Mouse (Mus musculus): ENCODE data around the gene Nln.

Gene Nln

GRCm38 (mm10) chr13:104042738-104043137, 66.7 kb downstream of the Nln start:
- no peak for DNase-seq (ENCODE audit: low spot score)

- no peak for DNase-seq (ENCODE audit: low spot score)
These were observed 67.9 kb downstream of the Nln start for GRCm38 (mm10) chr13:104041481-104041880.

GRCm38 (mm10) chr13:104040950-104041349, 68.5 kb downstream of the Nln start:
- DNase-seq (ENCODE audit: low spot score): no peak

DNA sequence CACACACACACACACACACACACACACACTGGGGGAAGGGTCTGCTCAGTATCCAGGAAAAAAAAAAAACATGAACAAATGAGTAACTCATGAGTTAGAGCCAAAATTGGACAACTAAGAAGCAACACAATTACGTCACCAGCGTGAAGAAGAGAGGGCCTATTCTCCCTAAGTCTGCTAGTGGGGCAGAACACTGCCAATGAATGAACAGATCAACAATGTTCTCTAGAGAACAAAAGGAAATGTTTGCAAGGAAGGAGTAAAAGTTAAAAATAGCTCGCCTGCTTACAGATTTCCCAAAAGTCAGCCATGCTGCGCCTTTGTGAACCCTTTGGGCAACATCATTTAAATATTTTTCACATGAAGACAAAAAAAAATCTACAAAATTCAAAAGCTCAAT, 69.6 kb downstream of the Nln start:
- DNase-seq (ENCODE audit: low spot score): no peak

GRCm38 (mm10) chr13:104038891-104039290, 70.5 kb downstream of the Nln start:
- no peak for DNase-seq (ENCODE audit: low spot score)

GRCm38 (mm10) chr13:104038358-104038757, 71.1 kb downstream of the Nln start:
- no peak for DNase-seq (ENCODE audit: low spot score)

- DNase-seq (ENCODE audit: low spot score): no peak
These were observed 71.7 kb downstream of the Nln start for GRCm38 (mm10) chr13:104037531-104038290.

GRCm38 (mm10) chr13:104036494-104037290, 72.7 kb downstream of the Nln start:
- DNase-seq (ENCODE audit: low spot score): no peak

DNA sequence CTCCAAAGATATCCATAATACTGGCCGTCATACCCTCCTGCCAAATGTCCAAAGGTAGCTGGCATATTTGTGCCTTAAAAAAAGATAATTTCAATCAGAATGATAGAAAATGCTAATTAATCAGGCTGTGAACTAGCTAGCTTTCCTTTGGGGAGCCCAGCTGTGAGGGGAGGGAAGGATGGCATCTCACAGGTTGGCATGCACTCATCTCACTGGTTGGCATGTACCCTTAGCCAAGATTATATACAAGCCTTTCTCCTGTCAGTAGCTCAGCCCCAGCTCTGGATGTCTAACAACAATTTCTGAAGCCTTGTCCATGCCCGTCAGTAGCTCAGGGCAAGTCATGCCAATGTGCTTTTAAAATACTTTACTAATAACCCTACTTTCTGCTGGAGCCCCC, 73.8 kb downstream of the Nln start:
- no peak for DNase-seq (ENCODE audit: low spot score)

DNA sequence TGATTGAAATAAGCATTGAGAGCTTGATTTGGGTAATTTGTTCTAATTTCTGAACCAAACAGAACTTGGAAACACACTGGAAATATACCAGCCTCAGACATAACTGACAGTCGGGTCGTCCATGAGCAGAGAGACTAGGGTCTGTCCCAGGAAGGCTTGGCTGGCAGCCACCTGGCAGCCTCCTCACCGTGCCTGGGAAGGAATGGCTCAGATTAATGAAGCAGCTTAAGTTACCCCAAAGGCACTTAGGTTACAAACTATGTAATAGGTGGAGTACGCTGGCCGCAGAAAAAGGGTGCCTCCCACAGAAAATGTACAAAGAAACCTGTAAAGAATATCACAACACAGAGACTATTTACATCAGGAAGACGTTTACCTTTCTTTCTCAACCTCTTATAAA, 74.6 kb downstream of the Nln start:
- no peak for DNase-seq (ENCODE audit: low spot score)

GRCm38 (mm10) chr13:104032620-104033133, 76.7 kb downstream of the Nln start:
- no peak for DNase-seq (ENCODE audit: low spot score)

DNA sequence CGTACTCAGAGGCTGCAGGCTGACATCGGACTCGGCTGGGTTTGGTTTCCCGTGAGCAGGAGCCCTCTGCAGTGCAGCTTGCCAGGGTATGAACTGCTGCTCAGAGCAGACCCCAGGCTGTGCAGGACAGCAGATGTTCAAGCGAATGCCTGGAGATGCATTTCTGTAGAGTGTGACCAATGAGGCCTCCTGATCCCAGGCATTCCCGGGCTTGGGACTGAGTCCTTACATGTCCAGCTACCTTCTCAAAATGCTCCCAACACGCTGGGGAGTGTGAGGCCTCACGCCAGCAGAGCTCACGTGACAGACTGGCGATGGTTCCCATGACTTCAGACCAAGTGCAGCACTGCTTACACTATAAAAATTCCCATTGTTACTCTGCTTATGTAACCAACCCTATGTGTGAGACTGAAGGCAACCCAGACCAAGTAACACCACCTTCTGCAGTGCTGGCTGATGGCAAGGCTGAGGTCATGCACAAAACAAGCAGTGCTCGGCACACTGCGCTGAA, 77.5 kb downstream of the Nln start:
- DNase-seq (ENCODE audit: low spot score): no peak

GRCm38 (mm10) chr13:104030956-104031355, 78.5 kb downstream of the Nln start:
- DNase-seq (ENCODE audit: low spot score): no peak

DNA sequence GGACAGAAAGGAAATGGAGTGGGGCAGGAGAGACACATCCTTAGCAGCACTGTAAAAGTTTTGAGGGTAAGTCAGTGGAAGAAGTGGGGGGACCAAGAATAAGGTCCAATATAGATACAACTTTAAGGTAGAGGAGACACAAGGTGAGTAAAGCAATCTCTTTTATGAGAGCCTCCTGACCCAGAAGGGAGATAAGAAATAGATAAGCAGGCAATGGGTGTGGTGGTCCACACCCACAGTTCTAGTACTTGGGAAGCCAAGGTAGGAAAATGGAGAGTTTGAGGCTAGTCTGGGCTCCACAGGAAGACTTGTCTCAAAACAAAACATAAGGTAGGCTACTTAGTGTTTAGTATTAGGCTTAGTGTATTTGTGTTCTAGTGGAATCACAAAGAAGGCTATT, 79.9 kb downstream of the Nln start:
- DNase-seq (ENCODE audit: low spot score): no peak

DNA sequence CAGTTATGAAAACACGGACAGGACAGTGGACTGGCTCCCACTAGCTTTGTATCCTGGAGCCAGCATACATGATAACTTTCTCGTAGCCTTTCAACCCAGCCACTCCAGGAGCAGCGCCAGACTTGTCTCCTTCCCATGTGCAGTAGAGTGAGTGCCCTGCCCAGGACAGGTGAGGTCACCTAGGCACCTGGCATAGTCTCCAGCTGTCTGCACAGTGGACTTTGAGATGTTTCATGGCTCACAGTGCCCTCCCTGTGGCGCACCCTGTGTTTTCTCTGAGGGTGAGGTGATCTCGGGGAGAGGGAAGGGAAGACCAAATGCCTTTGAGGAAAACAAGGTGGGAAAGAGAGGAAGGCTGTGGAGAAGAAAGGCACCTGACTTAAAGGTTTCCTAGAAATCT, 80.3 kb downstream of the Nln start:
- DNase-seq (ENCODE audit: low spot score): no peak

GRCm38 (mm10) chr13:104026525-104026924, 82.9 kb downstream of the Nln start:
- no peak for DNase-seq (ENCODE audit: low spot score)

DNA sequence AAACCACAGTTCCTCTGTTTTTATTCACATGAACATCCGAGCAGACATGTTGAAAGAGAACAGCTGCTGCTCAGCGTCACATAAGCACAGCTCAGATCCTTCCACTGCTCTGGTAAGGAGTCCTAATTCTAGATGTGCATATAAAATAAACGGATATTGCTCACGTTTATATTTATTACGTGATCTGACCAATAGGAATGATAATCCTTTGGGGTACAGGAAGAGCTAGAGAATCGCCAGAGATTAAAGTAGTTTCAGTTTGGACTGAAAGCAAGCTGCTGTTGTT, 83.8 kb downstream of the Nln start:
- DNase-seq (ENCODE audit: low spot score): no peak

DNA sequence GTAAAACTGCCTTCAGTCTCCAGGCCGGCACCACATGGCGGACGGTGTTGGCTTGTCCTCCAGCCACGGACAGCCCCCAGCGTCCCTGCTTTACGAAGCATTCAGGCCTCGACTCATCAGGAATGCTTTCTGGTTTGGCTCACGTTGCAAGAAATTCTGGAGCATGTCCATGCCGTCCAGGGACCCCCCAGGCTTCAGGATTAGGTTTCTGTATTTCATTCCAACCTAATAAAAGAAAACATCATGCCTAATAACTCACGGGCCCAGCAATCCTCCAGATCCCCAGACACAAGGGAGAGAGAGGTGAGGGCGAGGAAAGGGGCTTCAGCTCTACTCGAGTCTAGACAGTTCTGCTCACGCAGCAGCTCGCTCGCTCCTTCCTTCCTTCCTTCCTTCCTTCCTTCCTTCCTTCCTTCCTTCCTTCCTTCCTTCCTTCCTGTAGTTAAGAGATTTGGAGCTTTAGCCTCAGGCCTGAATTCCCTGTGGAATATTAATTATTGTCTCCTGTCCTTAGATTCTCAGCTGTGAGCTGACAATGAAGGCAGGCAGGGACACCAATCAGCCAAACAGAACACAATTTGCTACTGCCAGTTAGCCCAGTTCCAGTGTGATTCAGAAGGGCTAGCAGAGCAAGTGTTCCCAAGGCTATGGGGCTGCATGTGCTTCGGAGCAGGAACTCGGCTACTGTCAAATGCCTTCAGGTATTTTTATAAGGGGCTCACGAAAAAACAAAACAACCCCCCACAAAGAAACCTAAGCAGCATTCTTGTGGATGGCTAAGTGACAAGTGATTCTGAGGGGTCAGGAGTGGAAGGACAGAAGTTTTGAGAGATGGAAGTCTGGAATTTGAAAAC, 84.3 kb downstream of the Nln start:
- DNase-seq (ENCODE audit: low spot score): no peak

- no peak for DNase-seq (ENCODE audit: low spot score)
These were observed 85.1 kb downstream of the Nln start for GRCm38 (mm10) chr13:104024275-104024674.

DNA sequence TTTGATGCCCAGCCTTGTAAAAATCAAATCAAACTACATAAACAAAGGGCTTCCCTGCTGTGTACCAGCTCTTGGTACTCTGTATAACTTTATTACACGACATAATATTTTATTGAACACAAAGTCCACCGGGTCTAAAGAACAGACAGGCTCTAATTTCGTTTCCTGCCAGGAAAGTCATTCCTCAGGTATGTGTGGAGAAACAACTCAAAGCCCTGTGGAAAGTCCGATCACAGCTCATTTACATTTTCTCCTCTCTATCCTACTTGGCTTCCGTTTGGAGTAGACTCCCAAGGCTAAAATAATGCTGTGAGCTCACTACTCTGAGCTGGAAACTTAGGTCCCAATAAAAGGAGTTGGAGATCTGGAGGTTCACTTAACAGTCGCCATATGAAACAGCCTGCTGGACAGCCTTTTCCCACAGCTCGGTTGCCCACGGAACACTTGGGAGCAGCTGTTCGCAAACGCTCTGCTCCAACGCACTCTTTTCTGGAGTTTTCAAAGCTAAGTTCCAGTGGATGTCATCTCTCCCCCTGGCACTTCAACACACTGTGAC, 86.0 kb downstream of the Nln start:
- no peak for DNase-seq (ENCODE audit: low spot score)

GRCm38 (mm10) chr13:104018466-104019076, 90.8 kb downstream of the Nln start:
- no peak for DNase-seq (ENCODE audit: low spot score)
